23 mouse cellular contexts compared by ENCODE assay signal in the genomic region with DNA sequence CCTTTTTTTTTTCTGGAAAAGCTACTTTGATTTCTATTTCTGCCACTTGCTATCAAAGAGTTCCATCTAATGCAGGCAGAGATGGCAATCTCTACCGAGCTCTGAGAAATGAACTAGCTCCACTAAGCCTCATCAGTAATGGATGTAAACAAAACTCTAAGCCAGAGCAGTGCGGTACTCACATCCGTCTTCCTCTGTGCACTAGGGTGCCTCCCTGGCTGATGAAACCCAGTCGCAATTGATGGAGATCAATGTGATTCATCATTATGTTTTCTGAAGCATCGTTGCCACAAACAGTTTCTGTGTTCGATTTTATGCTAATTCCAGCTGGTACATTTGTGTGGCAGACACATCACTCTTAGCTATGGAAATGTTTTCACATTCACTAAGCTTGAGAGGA.
A peak's percentile ranks its signal among the peaks of the same experiment; 100 is the strongest.
DNase-seq lines count a peak whose midpoint lies in the region; ATAC-seq lines count a peak whose summit lies in the region.
"Had no signal": no experiment of that assay in that cellular context is flagged by ENCODE, and none has a peak within 500 bp of the region (broad histone marks: within the 10 kb centered on the region; RNA-seq: fewer than 3 reads in every experiment).

No protein-coding gene starts in this region.

- no peaks in the 10 kb centered on the region for H3K4me1 ChIP-seq in hindbrain, embryonic 16.5 days (ENCODE audit: control insufficient read depth, insufficient read depth, low read depth, low read length)
- no peaks in the 10 kb centered on the region for H3K4me1 ChIP-seq in hindbrain, embryonic 10.5 days (replicated peaks)
- no peaks in the 10 kb centered on the region for H3K4me1 ChIP-seq in midbrain, embryonic 16.5 days (ENCODE audit: control insufficient read depth, insufficient read depth, low read length)
- H3K4me1 ChIP-seq in liver, embryonic 11.5 days (replicated peaks; ENCODE audit: control insufficient read depth, insufficient read depth, low read length): no peaks in the 10 kb centered on the region
- H3K4me1 ChIP-seq: embryonic facial prominence, embryonic 12.5 days; forebrain, embryonic 12.5 days; heart, embryonic 12.5 days; hindbrain, embryonic 12.5 days had no signal

- DNase-seq in hindbrain, embryonic 10.5 days (ENCODE audit: low spot score): no peak
- DNase-seq in NIH3T3 (ENCODE audit: low read depth): peak; percentile 46
- peak; percentile 72 for DNase-seq in induced T-regulatory cell, adult 2 months (ENCODE audit: low read depth)
- DNase-seq in testis, postnatal 10 days (ENCODE audit: low spot score): no peak
- no peak for DNase-seq in liver, embryonic 11.5 days (ENCODE audit: low spot score)
- DNase-seq: adrenal gland, adult 8-10 months; adrenal gland, postnatal 36 days; cerebellum, adult 11 months; cerebellum, adult 8-10 months; cerebellum, postnatal 14 days; gastrocnemius, postnatal 10 days; heart, postnatal 36 days; kidney, adult 8-10 months had no signal

- WGBS in hindbrain, embryonic 16.5 days: 61% methylated on average over 6 of the region's 6 CpGs
- WGBS in hindbrain, embryonic 10.5 days: 93% methylated on average over 6 of the region's 6 CpGs
- WGBS in midbrain, embryonic 16.5 days: 89% methylated on average over 6 of the region's 6 CpGs
- WGBS in liver, embryonic 11.5 days: 82% methylated on average over 6 of the region's 6 CpGs

- no peaks in the 10 kb centered on the region for H3K27me3 ChIP-seq in hindbrain, embryonic 16.5 days (replicated peaks; ENCODE audit: control insufficient read depth, insufficient read depth, low read length)
- no peaks in the 10 kb centered on the region for H3K27me3 ChIP-seq in hindbrain, embryonic 10.5 days (ENCODE audit: insufficient read depth, poor library complexity, severe bottlenecking)
- H3K27me3 ChIP-seq in midbrain, embryonic 16.5 days (ENCODE audit: control insufficient read depth, insufficient read depth, low read depth, low read length): no peaks in the 10 kb centered on the region
- no peaks in the 10 kb centered on the region for H3K27me3 ChIP-seq in liver, embryonic 11.5 days (replicated peaks; ENCODE audit: control insufficient read depth, insufficient read depth, low read length)
- H3K27me3 ChIP-seq: embryonic facial prominence, embryonic 12.5 days; forebrain, embryonic 12.5 days; heart, embryonic 12.5 days; hindbrain, embryonic 12.5 days had no signal

- no peak overlapping the region for H3K4me2 ChIP-seq in hindbrain, embryonic 16.5 days (ENCODE audit: low read length)
- H3K4me2 ChIP-seq in midbrain, embryonic 16.5 days (ENCODE audit: low read length): no peak overlapping the region
- no peak overlapping the region for H3K4me2 ChIP-seq in liver, embryonic 11.5 days
- H3K4me2 ChIP-seq: embryonic facial prominence, embryonic 12.5 days; forebrain, embryonic 12.5 days; heart, embryonic 12.5 days; hindbrain, embryonic 12.5 days had no signal

- peak; percentile 61; the same call in 1 of the 2 replicates for ATAC-seq in hindbrain, embryonic 16.5 days
- no peak for ATAC-seq in midbrain, embryonic 16.5 days
- ATAC-seq in liver, embryonic 11.5 days (replicated peaks; ENCODE audit: low FRiP score): no peak
- no peak for ATAC-seq in granulocyte monocyte progenitor cell, adult 5-6 weeks (replicated peaks; ENCODE audit: poor library complexity, severe bottlenecking)
- ATAC-seq: forebrain, embryonic 16.5 days; hindbrain, postnatal 0 days; intestine, embryonic 16.5 days had no signal

- no peak overlapping the region for H3K27ac ChIP-seq in hindbrain, embryonic 16.5 days (ENCODE audit: low read depth, low read length)
- H3K27ac ChIP-seq in hindbrain, embryonic 10.5 days: no peak overlapping the region
- no peak overlapping the region for H3K27ac ChIP-seq in midbrain, embryonic 16.5 days (ENCODE audit: low read length)
- H3K27ac ChIP-seq in liver, embryonic 11.5 days (ENCODE audit: low read depth, low read length): no peak overlapping the region
- H3K27ac ChIP-seq: embryonic facial prominence, embryonic 12.5 days; forebrain, embryonic 12.5 days; hindbrain, embryonic 12.5 days; hindbrain, postnatal 0 days had no signal

- no peaks in the 10 kb centered on the region for H3K9me3 ChIP-seq in hindbrain, embryonic 16.5 days (ENCODE audit: control insufficient read depth, low read length)
- H3K9me3 ChIP-seq in hindbrain, embryonic 10.5 days: no peaks in the 10 kb centered on the region
- no peaks in the 10 kb centered on the region for H3K9me3 ChIP-seq in midbrain, embryonic 16.5 days (replicated peaks; ENCODE audit: control insufficient read depth, low read length, poor library complexity, severe bottlenecking)
- no peaks in the 10 kb centered on the region for H3K9me3 ChIP-seq in liver, embryonic 11.5 days (ENCODE audit: control insufficient read depth, low read length)
- H3K9me3 ChIP-seq: embryonic facial prominence, embryonic 12.5 days; forebrain, embryonic 12.5 days; heart, embryonic 12.5 days; hindbrain, embryonic 12.5 days had no signal

- no peak overlapping the region for H3K4me3 ChIP-seq in hindbrain, embryonic 16.5 days (ENCODE audit: low read length)
- H3K4me3 ChIP-seq in hindbrain, embryonic 10.5 days: no peak overlapping the region
- H3K4me3 ChIP-seq in midbrain, embryonic 16.5 days (ENCODE audit: low read depth, low read length): no peak overlapping the region
- H3K4me3 ChIP-seq in liver, embryonic 11.5 days (ENCODE audit: low read depth, low read length): no peak overlapping the region
- H3K4me3 ChIP-seq: embryonic facial prominence, embryonic 12.5 days; forebrain, embryonic 12.5 days; heart, embryonic 12.5 days; hindbrain, embryonic 12.5 days had no signal

- H3K36me3 ChIP-seq in hindbrain, embryonic 16.5 days (ENCODE audit: control insufficient read depth, insufficient read depth, low read length): no peaks in the 10 kb centered on the region
- no peaks in the 10 kb centered on the region for H3K36me3 ChIP-seq in hindbrain, embryonic 10.5 days
- no peaks in the 10 kb centered on the region for H3K36me3 ChIP-seq in midbrain, embryonic 16.5 days (ENCODE audit: control insufficient read depth, insufficient read depth, low read length)
- H3K36me3 ChIP-seq in liver, embryonic 11.5 days (ENCODE audit: control insufficient read depth, insufficient read depth, low read length): no peaks in the 10 kb centered on the region
- H3K36me3 ChIP-seq: embryonic facial prominence, embryonic 12.5 days; forebrain, embryonic 12.5 days; heart, embryonic 12.5 days; hindbrain, embryonic 12.5 days had no signal

- no peak overlapping the region for H3K9ac ChIP-seq in hindbrain, embryonic 16.5 days (ENCODE audit: low read depth, low read length)
- no peak overlapping the region for H3K9ac ChIP-seq in midbrain, embryonic 16.5 days (ENCODE audit: low read depth, low read length)
- no peak overlapping the region for H3K9ac ChIP-seq in liver, embryonic 11.5 days (ENCODE audit: low read depth, low read length)
- H3K9ac ChIP-seq: embryonic facial prominence, embryonic 12.5 days; forebrain, embryonic 12.5 days; heart, embryonic 12.5 days; hindbrain, embryonic 12.5 days had no signal

Comparison
In these comparisons a context has a peak if more than half of its experiments do, and no peak if none do; other contexts are left out.
1. DNase-seq: peak in NIH3T3 (single experiment) and induced T-regulatory cell, adult 2 months (single experiment); none in hindbrain, embryonic 10.5 days (single experiment), testis, postnatal 10 days (single experiment) and liver, embryonic 11.5 days (single experiment).